Mouse (Mus musculus) left cerebral cortex, postnatal 14 days (tissue): ENCODE measurements around the gene Abcc3. TPM values are rescaled to one million over a fixed set of nuclear protein-coding genes. Genes with fewer than 3 reads are reported as not detected.

ENCODE experiments used
- DNase-seq, 2 experiments: peaks; one replicate each; pipeline ENCODE4 v3.0.0; 2021 to 2022; ENCODE audit warnings: low spot score in 2 of 2, mixed read lengths in 1 of 2
- intact Hi-C: fragments of 180-260 bp; cut with DNase I; formaldehyde crosslinking; loops from one replicate; pipeline ENCODE4 v1.15.1; 2025
- total RNA-seq, 2 experiments: library from RNA; stranded (reverse); gene quantifications; 2 replicates each; pipeline ENCODE4 v1.2.3; 2021

The Abcc3 gene
- total RNA-seq, 2 experiments from 2014 or later = 1.6 to 2.3 TPM

DNA sequence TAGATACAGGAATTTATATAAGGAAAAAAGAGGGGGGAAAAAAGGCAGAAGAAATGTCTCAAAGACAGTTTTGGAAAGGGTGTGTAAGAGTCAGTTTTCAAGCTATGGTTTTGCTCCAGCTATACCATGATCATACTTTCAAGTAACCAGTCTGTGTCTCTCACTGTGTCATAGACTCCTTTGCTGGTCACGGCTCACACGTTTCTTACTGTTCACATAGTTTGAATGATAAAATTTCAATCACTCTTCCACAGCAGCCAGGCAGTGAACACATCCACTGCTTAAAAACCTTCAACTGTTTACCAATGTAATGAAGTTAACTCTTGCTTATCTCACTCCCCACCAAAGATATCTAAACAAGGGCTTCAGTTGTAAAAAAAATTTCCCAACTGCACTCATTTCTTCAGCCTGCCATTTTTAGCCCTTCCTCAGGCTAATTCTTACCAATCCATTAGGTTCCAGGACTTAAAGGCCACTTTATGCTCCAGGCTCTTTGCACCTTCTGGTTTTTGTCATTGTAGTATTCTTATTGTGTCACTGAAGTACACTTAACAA is 78.6 kb downstream of the Abcc3 start:
- no peak for DNase-seq
- intact Hi-C loops = no loop called here

DNA sequence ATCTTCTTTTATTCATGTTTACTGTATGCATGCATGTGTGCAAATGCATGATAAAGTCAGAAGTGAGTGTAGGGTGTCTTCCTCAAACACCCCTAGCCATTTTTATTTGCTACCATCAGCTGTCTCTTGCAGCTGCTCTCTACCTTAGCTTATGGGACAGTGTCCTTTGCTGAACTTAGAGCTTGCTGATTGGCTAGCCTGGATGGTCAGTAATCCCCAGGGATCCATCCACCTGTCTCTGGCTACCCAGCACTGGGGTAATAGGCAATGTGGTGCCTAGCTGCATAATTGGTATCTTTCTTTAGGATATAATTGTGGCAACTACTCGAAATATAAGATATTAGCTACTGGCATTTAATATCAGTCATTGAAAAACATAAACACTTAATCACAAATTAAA is 80.1 kb downstream of the Abcc3 start:
- no peak for DNase-seq
- intact Hi-C loops = no loop called here

DNA sequence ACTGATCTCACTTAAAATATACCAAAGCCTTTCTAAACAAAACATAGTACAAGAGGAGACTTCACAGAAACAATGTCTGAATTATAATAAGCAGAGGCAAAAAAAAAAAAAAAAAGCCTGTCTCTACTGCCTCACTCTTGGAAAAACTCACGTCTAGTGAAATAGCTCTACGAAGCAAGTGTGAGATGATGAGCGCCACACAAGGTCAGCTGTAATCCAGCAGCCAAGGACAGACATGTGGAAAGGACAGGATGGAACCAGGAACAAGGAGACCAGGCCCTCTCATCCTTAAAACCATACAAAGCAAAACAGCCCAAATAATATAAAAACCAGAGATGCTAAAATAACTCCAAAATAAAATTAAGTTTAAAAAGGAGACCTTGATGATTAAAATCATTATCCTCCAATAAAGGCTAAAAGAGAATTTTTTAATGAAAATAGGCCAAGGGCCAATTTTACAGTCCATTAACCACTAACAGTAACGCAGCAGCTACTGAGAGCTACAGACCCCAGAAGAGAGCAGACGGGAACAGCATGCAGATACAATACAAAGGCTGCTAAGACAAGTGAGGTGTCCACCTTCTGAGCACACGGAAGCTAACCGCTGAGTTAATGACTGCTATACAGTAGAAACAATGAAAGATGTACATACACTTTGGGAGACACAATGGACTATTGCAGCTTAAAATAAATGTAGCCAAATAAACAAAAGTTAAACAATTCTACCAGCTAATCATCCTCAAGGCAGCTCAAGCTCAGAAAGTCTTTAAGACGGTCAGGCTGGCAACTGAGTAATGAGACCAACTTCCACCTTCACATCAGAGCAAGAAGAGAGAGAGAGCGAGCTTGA is 97.6 kb downstream of the Abcc3 start:
- no peak for DNase-seq
- intact Hi-C loops = no loop called here

Other genes with a start within 250 kb of the Abcc3 start
- gene Tob1, start 181.5 kb downstream of the Abcc3 start, total RNA-seq = 10 to 100 TPM; 33.7 to 37.3 TPM
- 1 to 10 TPM; 1.4 to 1.8 TPM for gene Wfikkn2, start 147.0 kb downstream of the Abcc3 start, total RNA-seq
- gene Gm21885, start 111.1 kb downstream of the Abcc3 start, total RNA-seq = not detected
- 100 to 1,000 TPM; 117 TPM for gene Luc7l3, start 71.0 kb downstream of the Abcc3 start, total RNA-seq
- gene Ankrd40, start 65.0 kb downstream of the Abcc3 start, total RNA-seq = 100 to 1,000 TPM; 106 to 108 TPM
- 100 to 1,000 TPM; 107 to 130 TPM for gene Cacna1g, start 81.2 kb upstream of the Abcc3 start, total RNA-seq
- gene Spata20, start 93.2 kb upstream of the Abcc3 start, total RNA-seq = under 1 TPM; 0.38 to 0.62 TPM
- gene Epn3, start 107.0 kb upstream of the Abcc3 start, total RNA-seq = 1 to 10 TPM in 1 of 2 experiments, under 1 TPM in 1; 0.95 to 1.3 TPM
- gene Mycbpap, start 128.7 kb upstream of the Abcc3 start, total RNA-seq = 1 to 10 TPM; 3.2 to 3.8 TPM
- gene Rsad1, start 156.3 kb upstream of the Abcc3 start, total RNA-seq = 10 to 100 TPM; 16.1 to 16.8 TPM
- gene Chad, start 172.1 kb upstream of the Abcc3 start, total RNA-seq = under 1 TPM in 1 of 2 experiments, not detected in 1; 0.38 TPM
- 10 to 100 TPM; 16.9 to 17.2 TPM for gene Acsf2, start 208.9 kb upstream of the Abcc3 start, total RNA-seq
- 10 to 100 TPM; 83.8 to 84.9 TPM for gene Lrrc59, start 236.8 kb upstream of the Abcc3 start, total RNA-seq